Mouse (Mus musculus) heart, adult 2 months (tissue): ENCODE data around the gene Gzmm.

ENCODE experiments used
- CTCF ChIP-seq: fragments of 200-600 bp; IDR thresholded peaks from 2 replicates; pipeline ENCODE4 v1.8.1; 2022; ENCODE audit warnings: antibody characterized with exemption, mild to moderate bottlenecking, moderate library complexity
- EP300 ChIP-seq: fragments of 200-500 bp; IDR thresholded peaks from 2 replicates; pipeline ENCODE4 v1.6.1; 2011; ENCODE audit warnings: low read depth, low read length, control low read depth; ENCODE audit not compliant: insufficient read depth

- no peak for TF ChIP-seq EP300
- peak; percentile 45 for TF ChIP-seq CTCF
Observed at GRCm38 (mm10) chr10:79740863-79741262, 52.0 kb downstream of the Gzmm start.
